Mouse (Mus musculus): ENCODE data around the gene Nps. TPM values are rescaled to one million over a fixed set of nuclear protein-coding genes. Genes with fewer than 3 reads are reported as not detected.

The Nps gene
- not detected for polyA plus RNA-seq (2014; fragmentation: Illumina TruSeq; extraction: RNeasy Lipid Tissue Mini Kit (QIAGEN cat#74804); ENCODE audit: low read depth, low replicate concordance)

DNA sequence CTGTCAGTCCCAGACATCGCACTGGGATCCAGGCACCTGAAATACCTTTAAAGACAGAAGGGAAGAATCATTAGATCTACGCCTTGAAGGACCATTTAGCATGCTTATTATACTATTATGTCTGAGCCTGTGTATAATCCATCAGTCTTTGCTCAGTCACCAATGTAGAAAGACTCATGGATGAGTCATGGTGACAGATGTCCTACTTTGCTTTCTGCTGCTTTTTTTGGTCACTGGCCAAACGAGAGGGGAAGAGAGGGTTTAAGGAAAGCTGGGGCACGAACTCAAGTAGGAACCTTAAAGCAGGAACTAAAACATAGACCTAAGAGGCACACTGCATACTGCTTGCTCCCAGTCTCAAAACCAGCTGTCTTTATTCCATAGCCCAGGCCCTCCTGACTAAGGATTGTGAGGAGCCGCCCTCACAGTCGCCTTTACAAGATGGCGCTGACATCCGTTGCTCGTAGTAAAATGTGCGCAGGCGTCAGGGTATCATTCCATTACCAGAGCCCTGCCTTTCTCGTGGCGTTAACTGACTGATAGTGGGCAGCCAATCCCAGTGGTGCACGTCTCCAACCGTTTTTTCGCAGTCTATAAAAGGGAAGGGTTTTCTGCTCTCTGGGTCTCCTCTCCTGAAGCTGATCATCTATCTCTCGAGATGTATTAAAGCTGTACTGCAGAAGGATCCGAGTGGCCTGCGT lies at the start of gene Nps:
Gene Nps (plus strand): TSS at position 651 of the 701 bp plus-strand sequence.

Other genes starting within 250 kb of the Nps start
- gene Foxi2, start 151.6 kb downstream of the Nps start, polyA plus RNA-seq (2014; fragmentation: Illumina TruSeq; extraction: RNeasy Lipid Tissue Mini Kit (QIAGEN cat#74804); ENCODE audit: low read depth, low replicate concordance) = not detected